Mouse (Mus musculus) left cerebral cortex, adult 18-20 months (tissue): Measurements from ENCODE around the gene Zfp503. TPM values are rescaled to one million over a fixed set of nuclear protein-coding genes. Genes with fewer than 3 reads are reported as not detected.

Experiments
- DNase-seq, 2 experiments: peaks; one replicate each; pipeline ENCODE4 v3.0.0; 2021 to 2022; ENCODE audit warnings: low spot score in 2 of 2, mixed read lengths in 1 of 2
- microRNA-seq, 2 experiments: library from miRNA; unstranded; fragments of <30 nt; microRNA quantifications; one replicate each; pipeline ENCODE4 v1.2.0; 2021
- total RNA-seq, 2 experiments: library from RNA; stranded (reverse); gene quantifications; 2 replicates each; pipeline ENCODE4 v1.2.3; 2021

The Zfp503 gene
- total RNA-seq, 2 experiments from 2014 or later: 3.9 to 4.5 TPM

DNA sequence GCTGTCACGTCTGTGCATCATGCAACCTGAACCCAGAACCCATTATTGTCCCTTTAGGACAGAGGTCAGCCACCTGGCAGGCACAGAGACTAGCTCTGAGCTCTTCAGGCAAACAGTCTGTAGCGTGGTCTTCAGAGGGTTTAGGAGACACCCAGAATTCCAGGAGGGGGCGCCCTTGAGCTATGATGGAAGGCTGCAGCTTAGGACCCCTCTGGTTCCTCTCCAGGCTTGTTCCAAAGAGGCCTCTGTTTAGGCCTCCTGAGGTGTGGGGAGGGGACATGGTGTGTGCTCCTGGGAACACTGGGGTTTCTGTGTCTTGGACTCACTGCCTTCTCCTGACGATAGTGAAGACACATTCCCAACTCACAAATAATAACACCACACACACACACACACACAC lies 20.4 kb downstream of the Zfp503 start:
- DNase-seq: peak; percentile 54 to 69

GRCm38 (mm10) chr14:21967375-21968010 lies 21.9 kb downstream of the Zfp503 start:
- DNase-seq: no peak

DNA sequence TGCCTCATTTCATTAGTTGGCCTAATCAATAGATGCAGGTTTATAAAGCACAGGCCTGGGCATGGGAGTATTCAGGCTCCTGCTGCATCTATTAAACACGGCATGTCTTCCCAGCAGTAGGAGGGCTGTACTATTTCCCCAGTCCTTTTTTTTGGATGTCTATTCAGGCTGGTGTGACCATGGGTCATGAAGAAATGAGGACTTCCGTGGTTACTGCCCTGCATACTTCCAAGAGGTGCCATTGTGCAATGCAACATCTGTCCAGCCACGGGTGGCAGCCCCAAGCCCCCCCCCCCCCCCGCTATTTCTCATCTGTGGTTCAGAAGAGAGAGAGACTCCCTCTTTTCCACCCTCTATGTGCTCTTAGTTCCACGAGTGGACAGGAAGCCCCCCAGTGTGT lies 23.1 kb downstream of the Zfp503 start:
- DNase-seq: no peak

- no peak for DNase-seq
Measured at GRCm38 (mm10) chr14:21962381-21963050, 26.9 kb downstream of the Zfp503 start.

DNA sequence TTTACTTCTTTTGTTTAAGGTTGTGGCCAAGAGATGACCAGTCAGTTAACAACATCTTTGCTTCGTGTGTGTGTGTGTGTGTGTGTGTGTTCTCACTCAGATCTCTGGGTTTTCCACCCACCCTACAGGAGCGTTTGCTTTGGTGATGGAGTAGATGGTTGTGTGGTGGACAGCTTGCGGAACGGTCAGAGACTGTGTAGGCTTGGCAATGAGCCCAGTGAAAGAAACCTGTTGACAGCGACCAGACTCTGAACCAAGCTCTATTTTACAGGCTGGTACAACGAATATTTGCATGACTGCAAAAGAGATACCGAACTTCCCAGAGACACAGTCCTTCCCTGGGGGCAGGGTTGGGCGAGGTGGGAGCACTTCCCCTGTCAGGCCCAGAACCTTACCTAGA lies 30.2 kb downstream of the Zfp503 start:
- no peak for DNase-seq

DNA sequence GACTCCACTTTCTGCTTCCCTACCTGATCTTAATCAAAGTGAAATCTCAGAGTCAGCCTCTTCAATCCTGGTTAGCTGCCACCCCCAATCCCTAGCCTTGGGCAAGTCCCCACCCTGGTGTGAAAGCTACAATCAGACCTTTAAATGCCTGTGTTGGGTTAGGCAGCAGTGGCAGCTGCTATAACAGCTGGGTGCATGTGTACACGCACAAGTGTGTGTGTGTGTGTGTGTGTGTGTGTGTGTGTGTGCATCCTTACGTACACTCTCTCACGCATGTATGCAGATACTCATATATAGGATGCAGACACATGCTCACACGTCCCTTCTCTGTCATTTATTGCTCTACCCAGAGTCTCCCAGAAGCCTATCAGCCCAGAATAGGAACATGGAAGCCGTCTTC lies 30.8 kb downstream of the Zfp503 start:
- DNase-seq: no peak

DNA sequence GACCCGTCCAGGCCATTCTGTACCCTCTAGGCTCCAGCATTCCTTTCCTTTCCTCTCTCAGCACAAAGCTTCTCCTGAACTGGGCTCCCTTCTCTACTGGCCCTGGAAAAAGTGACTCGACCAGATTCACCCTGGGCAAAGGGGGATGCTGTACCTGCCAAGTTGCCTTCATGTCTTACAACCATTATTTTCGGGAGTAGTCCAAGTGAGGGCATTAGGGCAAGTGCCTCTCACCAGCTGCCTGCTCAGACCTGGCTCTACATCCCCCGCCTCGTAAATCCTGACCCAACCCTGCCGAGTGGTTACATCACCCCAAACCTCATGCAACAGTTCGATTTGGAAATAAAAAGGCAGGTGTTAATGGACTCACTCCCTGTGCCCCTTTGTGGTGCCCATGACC lies 36.9 kb downstream of the Zfp503 start:
- DNase-seq: no peak

GRCm38 (mm10) chr14:21951896-21952523 lies 37.4 kb downstream of the Zfp503 start:
- DNase-seq: no peak

DNA sequence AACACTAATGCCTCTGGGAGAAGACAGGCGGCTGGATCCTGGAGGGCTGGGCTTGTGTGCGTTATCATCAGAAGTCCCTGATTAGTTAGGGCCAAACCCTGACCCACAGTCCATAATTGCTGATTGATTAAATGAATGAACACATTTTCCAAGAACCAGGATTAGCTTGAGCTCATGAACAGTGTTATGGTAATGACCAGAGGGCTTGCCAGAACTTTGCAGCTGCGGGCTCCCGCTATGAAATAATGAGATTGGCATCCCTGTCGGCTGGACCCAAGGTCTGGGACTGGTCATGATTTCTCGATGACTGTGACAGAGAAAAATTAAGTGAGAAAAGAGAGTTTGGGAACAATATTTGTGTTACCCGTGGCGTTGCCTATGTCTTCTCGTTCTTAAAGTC lies 44.5 kb downstream of the Zfp503 start:
- no peak for DNase-seq

DNA sequence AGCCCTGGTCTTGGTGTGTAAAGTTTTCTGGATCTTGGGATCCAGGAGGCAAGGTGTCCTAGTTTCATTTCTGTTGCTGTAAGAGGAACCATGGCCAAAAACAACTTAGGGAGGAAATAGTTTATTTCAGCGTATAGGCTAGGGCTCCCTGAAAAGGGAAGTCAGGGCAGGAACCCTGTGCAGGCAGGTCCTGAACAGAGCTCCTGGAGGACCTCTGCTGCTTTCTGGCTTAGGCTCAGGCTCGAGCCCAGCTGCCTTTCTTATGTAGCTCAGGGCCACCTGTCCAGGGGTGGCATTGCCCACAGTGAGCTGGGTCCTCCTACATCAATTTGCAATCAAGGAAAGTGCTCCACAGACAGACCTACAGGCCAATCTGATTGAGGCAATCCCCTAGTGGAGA lies 47.8 kb downstream of the Zfp503 start:
- no peak for DNase-seq

DNA sequence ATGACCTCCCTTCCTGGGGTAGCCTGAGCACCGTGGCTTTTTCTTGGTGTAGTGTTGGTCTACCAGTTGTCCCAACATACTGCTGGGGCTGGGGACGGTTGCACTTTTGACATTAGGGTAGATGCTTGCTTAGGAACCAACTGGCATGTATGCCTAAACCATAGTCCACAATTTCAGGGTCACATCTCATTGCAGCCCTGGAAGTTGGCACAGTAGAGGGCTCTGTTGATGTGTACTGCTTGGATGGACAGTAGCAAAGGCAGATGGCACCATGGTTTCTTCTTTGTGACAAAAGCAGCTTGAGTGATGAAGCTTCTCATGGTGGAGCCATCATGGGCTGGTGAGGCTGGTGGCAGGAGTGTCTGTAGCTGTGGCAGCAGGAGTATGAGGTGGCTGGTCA lies 52.3 kb downstream of the Zfp503 start:
- DNase-seq: no peak

DNA sequence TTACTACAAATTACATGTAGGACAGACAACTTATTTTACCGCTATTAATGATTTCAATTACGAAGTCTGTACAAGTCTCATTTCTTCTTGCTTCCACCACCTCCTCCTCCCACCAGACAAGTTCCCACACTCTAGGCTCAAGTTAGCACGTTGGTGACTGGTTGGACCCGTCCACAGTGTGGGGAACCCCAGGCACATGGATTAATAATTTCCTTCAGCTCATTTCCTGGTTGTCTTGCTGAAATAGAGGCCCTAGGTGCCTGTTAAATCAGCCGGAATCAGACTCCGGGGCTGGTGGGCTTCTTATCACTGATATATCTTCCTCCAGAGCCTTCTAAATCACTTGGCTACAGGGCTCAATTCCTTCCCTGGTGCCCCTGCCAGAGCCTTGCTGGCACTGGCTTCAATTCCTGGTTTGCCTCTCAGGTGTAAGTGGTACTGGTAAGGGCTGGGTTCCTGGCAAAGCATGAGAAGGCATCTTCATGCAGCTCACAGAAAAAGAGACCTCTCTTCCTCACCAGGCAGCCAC lies 53.2 kb downstream of the Zfp503 start:
- DNase-seq: no peak

Small RNAs within 50 kb of the gene (microRNA-seq; reads per million reads assigned to microRNA genes)
- gene Gm27532: 0 reads per million in 2 experiments

Other genes starting within 250 kb of the Zfp503 start
- 10 to 100 TPM; 76.3 to 78.5 TPM for gene Samd8, start 239.1 kb downstream of the Zfp503 start, total RNA-seq
- under 1 TPM in 1 of 2 experiments, not detected in 1; 0.60 TPM for gene Dusp13, start 238.4 kb downstream of the Zfp503 start, total RNA-seq
- gene Vdac2, start 164.4 kb downstream of the Zfp503 start, total RNA-seq: 100 to 1,000 TPM; 228 to 254 TPM
- gene Comtd1, start 140.6 kb downstream of the Zfp503 start, total RNA-seq: 10 to 100 TPM; 26.7 to 34.2 TPM
- 1 to 10 TPM; 1.4 to 1.7 TPM for gene Lrmda, start 30.1 kb upstream of the Zfp503 start, total RNA-seq